Mouse (Mus musculus) stomach, postnatal 0 days (tissue): Measurements from ENCODE around the gene Ninj1.

Source experiments
- CTCF ChIP-seq: IDR thresholded peaks from 2 replicates; pipeline ENCODE4 v1.5.1; 2016; ENCODE audit warnings: antibody characterized with exemption, low read depth, mild to moderate bottlenecking, moderate library complexity
- EP300 ChIP-seq: optimal IDR thresholded peaks from 2 replicates; pipeline ENCODE3; 2016; ENCODE audit warnings: antibody characterized with exemption

DNA sequence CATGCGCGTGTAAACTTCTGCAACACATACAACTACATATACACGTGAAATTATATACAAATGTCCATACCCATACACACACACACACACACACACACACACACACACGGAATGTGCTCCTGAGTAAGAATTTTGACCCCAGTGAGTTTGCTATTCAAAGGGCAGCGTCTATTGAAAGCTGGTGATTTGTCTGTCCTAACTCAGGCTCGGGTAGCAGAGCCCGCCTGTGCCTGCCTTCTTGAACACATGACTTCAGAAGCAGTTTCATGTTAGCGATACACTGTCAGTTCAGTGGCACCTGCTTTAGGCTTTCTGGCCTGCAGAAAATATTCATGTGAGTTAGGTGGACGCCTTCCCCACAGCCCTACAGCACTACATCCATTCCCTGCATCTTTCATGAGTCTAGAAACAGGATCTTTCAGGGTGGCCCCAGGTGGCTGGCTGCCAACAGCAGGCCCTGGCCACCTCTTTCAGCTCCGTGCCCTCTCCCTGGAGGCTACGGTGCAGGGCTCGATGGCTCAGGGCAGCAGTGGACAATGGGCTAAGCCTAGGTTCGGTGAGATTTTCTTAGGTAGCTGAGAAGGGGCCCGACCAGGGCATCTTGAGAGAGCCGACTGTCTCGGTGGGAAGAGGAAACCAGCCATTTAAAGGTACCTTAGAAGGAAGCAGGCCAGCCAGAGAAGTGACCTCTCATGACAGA is 5.0 kb downstream of the Ninj1 start:
- TF ChIP-seq CTCF (no peak), EP300 (no peak)
